Mouse (Mus musculus): ENCODE data around the gene Dohh.

Gene Dohh

GRCm38 (mm10) chr10:81429605-81430061 lies 45.4 kb downstream of the Dohh start:
- peak; percentile 86 for DNase-seq (ENCODE audit: extremely low read depth, low read depth)

GRCm38 (mm10) chr10:81430141-81430830 lies 46.1 kb downstream of the Dohh start:
- no peak for DNase-seq (ENCODE audit: extremely low read depth, low read depth)

- DNase-seq (ENCODE audit: extremely low read depth, low read depth): no peak
Observed at GRCm38 (mm10) chr10:81430831-81431525, 46.8 kb downstream of the Dohh start.

- DNase-seq (ENCODE audit: extremely low read depth, low read depth): no peak
Observed at GRCm38 (mm10) chr10:81431526-81432168, 47.4 kb downstream of the Dohh start.

GRCm38 (mm10) chr10:81432169-81432867 lies 48.1 kb downstream of the Dohh start:
- no peak for DNase-seq (ENCODE audit: extremely low read depth, low read depth)

- DNase-seq (ENCODE audit: extremely low read depth, low read depth): peak; percentile 94
Observed at GRCm38 (mm10) chr10:81432868-81433262, 48.6 kb downstream of the Dohh start.

GRCm38 (mm10) chr10:81433541-81434289 lies 49.5 kb downstream of the Dohh start:
- DNase-seq (ENCODE audit: extremely low read depth, low read depth): no peak

- no peak for DNase-seq (ENCODE audit: extremely low read depth, low read depth)
Observed at GRCm38 (mm10) chr10:81434361-81435263, 50.4 kb downstream of the Dohh start.

- DNase-seq (ENCODE audit: extremely low read depth, low read depth): no peak
Observed at GRCm38 (mm10) chr10:81435436-81435835, 51.2 kb downstream of the Dohh start.

Measured in MEL-GATA-1-ER (cell line).